Mouse (Mus musculus): ENCODE results near the gene Rin3. TPM values are rescaled to one million over a fixed set of nuclear protein-coding genes. Genes with fewer than 3 reads are reported as not detected.

Rin3 gene
- polyA plus RNA-seq, 1 experiment from 2014 or later = 1.6 TPM

DNA sequence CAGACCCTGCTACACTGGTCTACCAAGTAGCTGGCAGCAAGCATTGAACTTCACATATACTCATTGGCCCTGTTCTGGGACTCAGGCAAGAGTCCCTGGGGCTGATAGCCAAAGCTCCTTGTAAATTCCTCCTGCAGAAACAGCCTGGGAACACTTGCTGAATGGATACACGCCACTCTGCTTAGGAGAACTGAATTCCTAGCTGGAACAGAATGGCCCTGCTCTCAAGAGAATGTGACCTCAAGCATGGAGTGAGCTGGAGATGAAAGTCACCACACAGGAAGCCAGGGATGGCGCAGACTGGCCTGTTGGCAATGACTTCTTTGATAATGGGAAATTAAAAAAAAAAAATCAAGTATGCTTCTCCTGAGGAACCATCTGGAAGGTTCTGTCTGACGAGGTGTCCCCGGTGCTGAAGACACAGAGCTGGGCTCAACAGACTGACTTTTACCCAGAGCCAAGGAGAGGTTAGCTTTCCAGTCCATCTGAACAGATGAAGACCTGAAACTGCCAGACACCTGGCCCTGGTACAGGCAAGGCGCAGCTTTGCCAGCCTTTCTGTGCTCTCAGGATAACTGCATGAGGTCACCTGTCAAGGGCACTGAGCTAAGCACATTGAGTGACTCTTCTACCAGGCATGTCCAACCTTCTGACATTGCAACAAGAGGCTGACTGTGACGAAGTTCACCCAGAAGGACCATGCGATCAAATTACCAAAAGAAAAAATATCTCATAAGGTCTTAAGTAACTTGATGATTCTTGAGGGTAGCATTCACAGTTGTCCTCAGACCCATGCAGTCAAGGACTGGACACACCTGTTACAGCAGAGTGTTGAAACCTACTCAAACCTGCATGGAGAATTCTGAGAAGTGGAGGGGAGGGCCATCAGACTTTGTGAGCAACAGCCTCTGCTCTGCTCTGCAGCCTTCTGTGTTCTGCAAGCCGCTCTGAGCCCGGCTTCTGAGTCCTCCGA lies 78.6 kb downstream of the Rin3 start:
- H3K4me1 ChIP-seq (ENCODE audit: control insufficient read depth, insufficient read depth, low read length) = no peaks in the 10 kb centered on the region
- H3K27me3 ChIP-seq (ENCODE audit: control insufficient read depth, insufficient read depth, low read depth, low read length) = no peaks in the 10 kb centered on the region
- no peak overlapping the region for H3K4me3 ChIP-seq (ENCODE audit: low read depth, low read length)
- WGBS = 90% methylated on average over 10 of the region's 10 CpGs
- H3K27ac ChIP-seq (ENCODE audit: low read length) = no peak overlapping the region
- H3K9me3 ChIP-seq (replicated peaks; ENCODE audit: control insufficient read depth, low read length, poor library complexity, severe bottlenecking) = no peaks in the 10 kb centered on the region
- no peaks in the 10 kb centered on the region for H3K36me3 ChIP-seq (ENCODE audit: control insufficient read depth, insufficient read depth, low read length)
- no peak overlapping the region for H3K9ac ChIP-seq (ENCODE audit: low read depth, low read length)
- no peak for ATAC-seq
- H3K4me2 ChIP-seq (ENCODE audit: low read length) = no peak overlapping the region

DNA sequence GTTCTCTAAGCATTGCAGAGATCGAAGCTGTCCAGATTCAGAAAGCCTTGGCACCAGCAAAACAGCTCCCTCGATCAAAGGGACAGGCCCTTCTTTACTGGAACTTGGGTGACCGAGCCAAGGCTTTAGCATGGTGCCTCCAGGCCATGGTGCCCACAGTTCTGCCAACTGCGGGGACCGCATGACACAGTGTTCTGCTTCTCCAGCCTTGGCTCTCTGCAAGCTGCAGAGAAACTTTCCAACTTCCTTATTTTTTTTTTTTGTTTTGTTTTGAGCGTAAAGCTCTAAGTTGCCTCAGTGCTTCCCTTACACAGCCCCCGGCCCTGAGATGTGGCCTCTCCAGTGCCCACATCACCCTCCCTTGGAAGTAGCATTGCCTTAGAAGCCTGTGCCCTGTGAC lies 82.2 kb downstream of the Rin3 start:
- H3K9me3 ChIP-seq (replicated peaks; ENCODE audit: control insufficient read depth, low read length, poor library complexity, severe bottlenecking) = no peaks in the 10 kb centered on the region
- WGBS = 93% methylated on average over 7 of the region's 7 CpGs
- H3K4me3 ChIP-seq (ENCODE audit: low read depth, low read length) = no peak overlapping the region
- ATAC-seq = no peak
- H3K4me2 ChIP-seq (ENCODE audit: low read length) = no peak overlapping the region
- no peak overlapping the region for H3K27ac ChIP-seq (ENCODE audit: low read length)
- H3K36me3 ChIP-seq (ENCODE audit: control insufficient read depth, insufficient read depth, low read length) = no peaks in the 10 kb centered on the region
- H3K27me3 ChIP-seq (ENCODE audit: control insufficient read depth, insufficient read depth, low read depth, low read length) = no peaks in the 10 kb centered on the region
- H3K9ac ChIP-seq (ENCODE audit: low read depth, low read length) = no peak overlapping the region
- no peaks in the 10 kb centered on the region for H3K4me1 ChIP-seq (ENCODE audit: control insufficient read depth, insufficient read depth, low read length)

DNA sequence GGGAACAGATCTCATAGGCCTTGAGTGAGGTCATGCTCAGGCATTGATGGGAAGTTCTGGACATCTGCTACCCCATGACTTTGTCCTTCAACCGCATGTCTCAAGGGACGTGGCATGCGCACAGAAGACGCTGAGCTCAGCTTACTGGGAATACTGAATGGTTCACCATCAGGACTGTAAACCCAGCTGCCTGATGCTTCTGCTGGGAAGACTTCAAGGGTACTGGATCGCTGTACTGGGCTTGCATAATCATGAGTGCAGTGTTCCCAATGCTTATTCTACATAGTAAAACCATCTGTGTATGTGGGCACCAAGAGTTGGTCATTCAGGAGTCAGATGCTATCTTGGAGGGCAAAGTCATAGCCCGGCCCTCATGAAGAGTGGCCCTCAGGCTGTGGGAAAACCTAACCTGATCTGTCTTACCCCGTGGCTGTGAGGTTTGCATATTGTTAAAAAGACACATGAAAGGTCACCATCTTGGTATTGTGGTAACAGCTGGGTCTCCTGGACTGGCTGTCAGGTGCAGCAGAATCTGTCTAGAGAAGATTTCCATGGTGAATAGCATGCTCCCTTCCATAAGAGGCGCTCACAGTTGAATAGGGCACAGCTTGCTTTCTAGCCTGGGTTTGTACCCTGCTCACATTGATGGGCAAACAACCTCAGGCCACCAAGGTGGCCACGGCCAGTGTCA lies 83.4 kb downstream of the Rin3 start:
- no peak overlapping the region for H3K27ac ChIP-seq (ENCODE audit: low read length)
- H3K9me3 ChIP-seq (replicated peaks; ENCODE audit: control insufficient read depth, low read length, poor library complexity, severe bottlenecking) = no peaks in the 10 kb centered on the region
- H3K36me3 ChIP-seq (ENCODE audit: control insufficient read depth, insufficient read depth, low read length) = no peaks in the 10 kb centered on the region
- H3K4me2 ChIP-seq (ENCODE audit: low read length) = no peak overlapping the region
- no peak overlapping the region for H3K4me3 ChIP-seq (ENCODE audit: low read depth, low read length)
- H3K4me1 ChIP-seq (ENCODE audit: control insufficient read depth, insufficient read depth, low read length) = no peaks in the 10 kb centered on the region
- 90% methylated on average over 9 of the region's 9 CpGs for WGBS
- ATAC-seq = no peak
- no peaks in the 10 kb centered on the region for H3K27me3 ChIP-seq (ENCODE audit: control insufficient read depth, insufficient read depth, low read depth, low read length)
- no peak overlapping the region for H3K9ac ChIP-seq (ENCODE audit: low read depth, low read length)

DNA sequence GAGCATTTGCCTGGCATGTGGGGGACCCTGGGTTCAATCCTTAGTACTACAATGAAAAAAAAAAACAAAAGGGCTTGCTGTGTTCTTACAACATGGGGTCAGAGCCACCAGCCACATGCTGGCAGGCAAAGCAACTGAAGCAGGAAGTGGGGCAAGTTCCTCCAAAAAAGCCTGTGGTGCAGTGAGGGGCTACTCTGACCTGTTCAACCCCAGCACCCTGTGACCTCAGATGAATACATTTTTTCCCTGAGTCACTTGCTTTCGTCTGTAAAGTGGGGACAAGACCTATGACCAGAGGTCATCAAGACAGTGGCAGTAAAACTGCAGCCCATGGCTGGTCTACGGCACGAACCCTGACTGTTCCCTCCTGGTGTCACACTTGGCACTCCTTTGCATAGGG lies 84.2 kb downstream of the Rin3 start:
- Histone ChIP-seq H3K27ac (ENCODE audit: low read length) (no peak overlapping the region), H3K4me2 (ENCODE audit: low read length) (no peak overlapping the region), H3K36me3 (ENCODE audit: control insufficient read depth, insufficient read depth, low read length) (no peaks in the 10 kb centered on the region), H3K4me3 (ENCODE audit: low read depth, low read length) (no peak overlapping the region), H3K9me3 (replicated peaks; ENCODE audit: control insufficient read depth, low read length, poor library complexity, severe bottlenecking) (no peaks in the 10 kb centered on the region), H3K9ac (ENCODE audit: low read depth, low read length) (no peak overlapping the region), H3K4me1 (ENCODE audit: control insufficient read depth, insufficient read depth, low read length) (no peaks in the 10 kb centered on the region), H3K27me3 (ENCODE audit: control insufficient read depth, insufficient read depth, low read depth, low read length) (no peaks in the 10 kb centered on the region)
- ATAC-seq = no peak
- WGBS = 84% methylated on average over 3 of the region's 3 CpGs

DNA sequence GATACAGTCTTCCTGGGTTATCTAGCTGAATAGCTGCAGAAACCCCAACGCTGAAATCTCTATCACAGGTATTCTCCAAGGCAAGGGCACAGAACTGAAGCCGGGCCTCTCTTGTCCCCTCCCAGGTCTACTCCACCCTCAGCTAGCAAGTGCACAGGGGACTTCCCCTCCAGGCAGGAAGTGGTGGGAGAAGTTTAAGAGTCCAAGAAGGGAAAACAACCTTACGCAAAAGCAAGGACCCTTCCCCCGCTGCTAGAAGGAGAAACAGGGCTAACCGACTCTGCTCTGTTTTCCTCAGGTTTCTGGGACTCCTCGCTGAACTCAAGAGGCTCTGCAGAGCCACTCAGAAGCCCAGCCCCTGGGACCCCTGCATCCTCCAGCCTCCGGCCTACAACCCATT lies 85.2 kb downstream of the Rin3 start:
- Histone ChIP-seq H3K9me3 (replicated peaks; ENCODE audit: control insufficient read depth, low read length, poor library complexity, severe bottlenecking) (no peaks in the 10 kb centered on the region), H3K27ac (ENCODE audit: low read length) (no peak overlapping the region), H3K9ac (ENCODE audit: low read depth, low read length) (no peak overlapping the region), H3K4me2 (ENCODE audit: low read length) (no peak overlapping the region), H3K36me3 (ENCODE audit: control insufficient read depth, insufficient read depth, low read length) (no peaks in the 10 kb centered on the region), H3K4me1 (ENCODE audit: control insufficient read depth, insufficient read depth, low read length) (no peaks in the 10 kb centered on the region), H3K4me3 (ENCODE audit: low read depth, low read length) (no peak overlapping the region), H3K27me3 (ENCODE audit: control insufficient read depth, insufficient read depth, low read depth, low read length) (no peaks in the 10 kb centered on the region)
- no peak for ATAC-seq
- 75% methylated on average over 7 of the region's 7 CpGs for WGBS

DNA sequence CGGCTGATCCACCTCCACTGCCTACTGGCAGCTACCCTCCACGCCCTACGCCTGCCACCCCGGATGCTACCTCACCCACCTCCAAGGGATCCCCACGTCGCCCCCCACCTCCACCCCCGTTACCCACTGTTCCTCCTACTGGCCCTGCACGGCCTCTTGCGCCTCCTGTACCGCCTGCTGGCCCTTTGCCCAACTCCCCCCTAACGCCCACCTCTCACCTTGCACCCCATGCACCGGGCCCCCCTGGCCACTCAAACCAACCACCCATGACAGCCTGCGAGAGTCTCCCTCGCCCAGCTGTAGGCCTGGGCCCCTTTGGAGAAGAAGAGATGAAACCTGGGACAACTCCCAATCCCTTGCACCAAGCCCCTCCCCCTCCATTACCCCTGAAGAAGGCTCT lies 85.7 kb downstream of the Rin3 start:
- Histone ChIP-seq H3K36me3 (ENCODE audit: control insufficient read depth, insufficient read depth, low read length) (no peaks in the 10 kb centered on the region), H3K9me3 (replicated peaks; ENCODE audit: control insufficient read depth, low read length, poor library complexity, severe bottlenecking) (no peaks in the 10 kb centered on the region), H3K27ac (ENCODE audit: low read length) (no peak overlapping the region), H3K27me3 (ENCODE audit: control insufficient read depth, insufficient read depth, low read depth, low read length) (no peaks in the 10 kb centered on the region), H3K4me1 (ENCODE audit: control insufficient read depth, insufficient read depth, low read length) (no peaks in the 10 kb centered on the region), H3K4me2 (ENCODE audit: low read length) (no peak overlapping the region), H3K9ac (ENCODE audit: low read depth, low read length) (no peak overlapping the region), H3K4me3 (ENCODE audit: low read depth, low read length) (no peak overlapping the region)
- no peak for ATAC-seq
- WGBS = 85% methylated on average over 14 of the region's 14 CpGs

DNA sequence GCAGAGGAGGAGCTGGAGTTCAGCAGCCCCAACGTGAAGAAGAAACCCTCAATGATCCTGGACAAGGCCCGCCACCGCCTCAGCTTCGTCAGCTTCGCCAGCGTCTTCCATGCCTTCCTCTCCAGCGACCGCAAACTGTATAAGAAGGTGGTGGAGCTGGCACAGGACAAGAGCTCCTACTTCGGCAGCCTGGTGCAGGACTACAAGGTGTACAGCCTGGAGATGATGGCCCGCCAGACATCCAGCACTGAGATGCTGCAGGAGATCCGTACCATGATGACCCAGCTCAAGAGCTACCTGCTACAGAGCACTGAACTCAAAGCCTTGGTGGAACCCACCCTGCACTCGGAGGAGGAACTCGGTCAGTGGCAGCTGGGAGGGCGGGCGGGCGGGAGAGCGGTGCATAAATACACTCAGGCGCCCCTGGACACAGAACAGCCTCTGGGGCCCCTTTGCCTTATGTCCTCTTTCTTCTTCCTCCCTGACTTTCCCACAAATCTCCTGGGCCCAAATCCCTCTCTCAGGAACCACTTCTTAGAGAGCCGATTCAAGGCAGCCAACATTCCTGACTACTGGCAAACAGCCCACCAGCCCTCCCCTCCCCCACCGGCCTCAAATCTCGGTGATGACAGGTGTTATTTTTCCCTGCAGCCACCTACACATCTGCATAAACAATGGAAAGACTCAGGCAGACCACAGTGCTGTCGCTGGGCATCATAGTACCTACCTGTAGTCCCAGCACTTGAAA lies 86.8 kb downstream of the Rin3 start:
- WGBS = 83% methylated on average over 22 of the region's 22 CpGs
- Histone ChIP-seq H3K27me3 (ENCODE audit: control insufficient read depth, insufficient read depth, low read depth, low read length) (no peaks in the 10 kb centered on the region), H3K4me3 (ENCODE audit: low read depth, low read length) (no peak overlapping the region), H3K4me1 (ENCODE audit: control insufficient read depth, insufficient read depth, low read length) (no peaks in the 10 kb centered on the region), H3K9me3 (replicated peaks; ENCODE audit: control insufficient read depth, low read length, poor library complexity, severe bottlenecking) (no peaks in the 10 kb centered on the region), H3K27ac (ENCODE audit: low read length) (no peak overlapping the region), H3K9ac (ENCODE audit: low read depth, low read length) (no peak overlapping the region), H3K36me3 (ENCODE audit: control insufficient read depth, insufficient read depth, low read length) (no peaks in the 10 kb centered on the region), H3K4me2 (ENCODE audit: low read length) (no peak overlapping the region)
- ATAC-seq = no peak

GRCm38 (mm10) chr12:102370931-102371500 lies 88.2 kb downstream of the Rin3 start:
- WGBS = 93% methylated on average over 4 of the region's 4 CpGs
- H3K9ac ChIP-seq (ENCODE audit: low read depth, low read length) = no peak overlapping the region
- no peak for ATAC-seq
- no peaks in the 10 kb centered on the region for H3K4me1 ChIP-seq (ENCODE audit: control insufficient read depth, insufficient read depth, low read length)
- no peaks in the 10 kb centered on the region for H3K36me3 ChIP-seq (ENCODE audit: control insufficient read depth, insufficient read depth, low read length)
- H3K9me3 ChIP-seq (replicated peaks; ENCODE audit: control insufficient read depth, low read length, poor library complexity, severe bottlenecking) = no peaks in the 10 kb centered on the region
- no peak overlapping the region for H3K4me3 ChIP-seq (ENCODE audit: low read depth, low read length)
- no peak overlapping the region for H3K4me2 ChIP-seq (ENCODE audit: low read length)
- no peaks in the 10 kb centered on the region for H3K27me3 ChIP-seq (ENCODE audit: control insufficient read depth, insufficient read depth, low read depth, low read length)
- no peak overlapping the region for H3K27ac ChIP-seq (ENCODE audit: low read length)

All from midbrain, embryonic 16.5 days (tissue).